Mouse (Mus musculus) small intestine, adult 2 months (tissue): ENCODE data around the gene Gm42878. TPM values are rescaled to one million over a fixed set of nuclear protein-coding genes. Genes with fewer than 3 reads are reported as not detected.

Experiments used
- H3K27ac ChIP-seq: fragments of 200-500 bp; 2 replicates; pipeline ENCODE4 v1.5.1; 2012; ENCODE audit warnings: low read depth, low read length, control low read depth, inconsistent platforms; ENCODE audit not compliant: insufficient read depth
- H3K27me3 ChIP-seq: fragments of 200-500 bp; 2 replicates; pipeline ENCODE4 v1.6.1; 2012; ENCODE audit warnings: mild to moderate bottlenecking, moderate library complexity, low read length, inconsistent platforms; ENCODE audit not compliant: control insufficient read depth, insufficient read depth
- H3K36me3 ChIP-seq: fragments of 200-500 bp; 2 replicates; pipeline ENCODE4 v1.6.1; 2012; ENCODE audit warnings: mild to moderate bottlenecking, low read length, control low read depth, inconsistent platforms; ENCODE audit not compliant: control insufficient read depth, insufficient read depth
- H3K4me1 ChIP-seq: fragments of 200-500 bp; 2 replicates; pipeline ENCODE4 v1.6.1; 2012; ENCODE audit warnings: low read length, inconsistent platforms, mixed read lengths; ENCODE audit not compliant: control insufficient read depth, insufficient read depth, insufficient read length
- H3K4me3 ChIP-seq: fragments of 200-500 bp; 2 replicates; pipeline ENCODE4 v1.5.1; 2012; ENCODE audit warnings: low read depth, mild to moderate bottlenecking, control low read depth, inconsistent platforms, low read length, moderate library complexity
- CTCF ChIP-seq: fragments of 200-500 bp; IDR thresholded peaks from 2 replicates; pipeline ENCODE4 v1.5.1; 2012; ENCODE audit warnings: low read depth, mild to moderate bottlenecking, control low read depth, inconsistent platforms, low read length, moderate library complexity, mixed read lengths; ENCODE audit not compliant: insufficient replicate concordance, insufficient read length; ENCODE audit errors: extremely low read depth
- POLR2A ChIP-seq: fragments of 200-500 bp; IDR thresholded peaks from 2 replicates; pipeline ENCODE4 v1.6.1; 2012; ENCODE audit warnings: low read depth, mild to moderate bottlenecking, control low read depth, inconsistent platforms, low read length, moderate library complexity
- WGBS: fragments of 180-500 bp; shearing (Covaris S2); methylation state at CpG from one replicate; pipeline ENCODE4 v1.1.7; 2018; 5-methylcytosine and 5-hydroxymethylcytosine counted together
- polyA plus RNA-seq: library from polyadenylated mRNA; depleted of rRNA; stranded (reverse); fragments of >200 nt; gene quantifications from 2 replicates; pipeline ENCODE4 v1.2.3, GENCODE M21; 2012; rRNA removed

The Gm42878 gene
- polyA plus RNA-seq, 1 experiment, result not detected

DNA sequence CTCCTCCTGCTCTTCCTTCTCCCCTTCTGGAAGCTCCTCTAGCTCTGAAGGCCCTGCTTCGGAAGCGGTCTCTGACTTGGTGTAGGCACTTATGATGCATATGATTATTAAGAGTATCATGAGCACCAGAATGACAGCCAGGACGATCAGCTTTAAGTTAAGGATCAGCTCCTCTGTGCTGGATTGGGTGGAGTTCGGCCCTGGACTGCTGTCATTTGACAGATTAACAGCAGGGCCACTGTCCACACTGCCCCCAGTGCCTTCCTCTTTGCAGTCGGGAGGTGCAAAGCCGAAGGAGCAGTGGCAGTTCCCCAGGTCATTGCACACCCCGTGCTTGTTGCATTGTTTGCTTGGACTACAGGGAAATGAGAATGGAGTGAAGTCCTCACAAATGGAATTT is 44.6 kb downstream of the Gm42878 start:
- H3K27me3 ChIP-seq, result no peaks in the 10 kb centered on the region
- no peaks in the 10 kb centered on the region for H3K36me3 ChIP-seq
- H3K4me1 ChIP-seq, result no peaks in the 10 kb centered on the region
- 48% methylated on average over 7 of the region's 7 CpGs for WGBS
- H3K4me3 ChIP-seq, result no peak overlapping the region
- no peak for TF ChIP-seq POLR2A
- no peak for TF ChIP-seq CTCF
- no peak overlapping the region for H3K27ac ChIP-seq

DNA sequence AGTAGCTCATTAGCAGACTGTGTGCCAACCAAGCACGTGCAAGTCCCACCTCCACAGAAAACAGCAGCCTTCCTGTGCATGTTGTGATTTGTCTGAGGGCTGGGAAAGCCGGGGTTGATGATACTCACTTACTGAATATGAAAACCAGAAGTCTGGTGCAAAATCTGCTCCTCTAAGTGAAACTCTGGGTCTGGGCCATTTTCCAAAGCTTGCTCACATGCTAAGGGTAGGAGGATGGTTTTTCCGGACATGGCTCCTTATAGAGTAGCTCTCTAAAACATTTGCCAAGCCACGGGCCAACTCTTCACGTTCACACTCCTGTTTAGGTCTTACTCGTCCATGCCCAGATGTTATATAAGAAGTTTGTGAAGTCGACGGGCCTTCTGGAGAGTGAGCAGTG is 52.0 kb downstream of the Gm42878 start:
- 68% methylated on average over 8 of the region's 8 CpGs for WGBS

DNA sequence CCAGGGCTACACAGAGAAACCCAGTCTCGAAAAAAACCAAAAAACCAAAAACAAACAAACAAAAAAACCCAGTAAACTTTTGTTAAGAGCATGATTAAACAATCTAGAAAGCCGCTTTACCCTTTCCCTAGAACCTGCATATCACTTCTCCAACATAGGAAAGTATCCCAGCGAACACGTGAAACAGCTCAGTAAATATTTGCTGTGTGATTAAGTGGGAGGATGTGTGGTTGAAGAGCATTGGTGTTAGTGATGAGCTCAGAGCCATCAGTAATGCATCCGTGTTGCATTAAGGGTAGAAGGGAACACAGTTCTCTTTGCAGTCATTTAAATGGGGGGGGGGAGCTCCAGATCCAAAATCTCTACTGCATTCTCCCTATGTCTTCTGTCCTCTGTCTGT is 60.5 kb downstream of the Gm42878 start:
- WGBS, result 47% methylated on average over 5 of the region's 5 CpGs
- Histone ChIP-seq H3K27me3 (no peaks in the 10 kb centered on the region), H3K4me1 (no peaks in the 10 kb centered on the region), H3K4me3 (no peak overlapping the region), H3K36me3 (no peaks in the 10 kb centered on the region), H3K27ac (no peak overlapping the region)
- TF ChIP-seq POLR2A (no peak), CTCF (no peak)

More for the DNA sequence above, 52.0 kb downstream of the Gm42878 start:
- no peak overlapping the region for H3K4me3 ChIP-seq
- H3K36me3 ChIP-seq, result no peaks in the 10 kb centered on the region
- H3K4me1 ChIP-seq, result no peaks in the 10 kb centered on the region
- H3K27ac ChIP-seq, result no peak overlapping the region
- H3K27me3 ChIP-seq, result no peaks in the 10 kb centered on the region
- TF ChIP-seq POLR2A (no peak), CTCF (no peak)

DNA sequence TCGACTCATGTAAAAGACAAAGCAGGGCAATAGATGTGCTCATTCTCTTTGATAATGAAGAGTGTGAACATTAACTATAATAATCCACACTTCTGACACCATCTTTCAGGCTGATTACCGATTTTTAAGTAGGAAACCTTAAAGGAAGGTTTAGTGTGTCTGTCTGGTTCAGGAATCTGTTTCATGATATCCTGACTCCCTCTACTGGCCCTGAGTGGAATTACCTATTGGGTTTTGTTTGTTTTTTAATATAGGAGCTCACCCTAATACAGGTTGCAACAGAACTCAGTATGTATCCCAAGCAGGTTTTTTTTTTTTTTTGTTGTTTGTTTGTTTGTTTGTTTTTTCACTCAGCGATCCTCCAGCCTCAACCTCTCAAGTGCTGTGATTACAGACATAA is 67.6 kb downstream of the Gm42878 start:
- Histone ChIP-seq H3K4me3 (no peak overlapping the region), H3K27me3 (no peaks in the 10 kb centered on the region), H3K36me3 (no peaks in the 10 kb centered on the region), H3K27ac (no peak overlapping the region), H3K4me1 (no peaks in the 10 kb centered on the region)
- no peak for TF ChIP-seq CTCF
- no peak for TF ChIP-seq POLR2A
- 23% methylated on average over 3 of the region's 3 CpGs for WGBS

DNA sequence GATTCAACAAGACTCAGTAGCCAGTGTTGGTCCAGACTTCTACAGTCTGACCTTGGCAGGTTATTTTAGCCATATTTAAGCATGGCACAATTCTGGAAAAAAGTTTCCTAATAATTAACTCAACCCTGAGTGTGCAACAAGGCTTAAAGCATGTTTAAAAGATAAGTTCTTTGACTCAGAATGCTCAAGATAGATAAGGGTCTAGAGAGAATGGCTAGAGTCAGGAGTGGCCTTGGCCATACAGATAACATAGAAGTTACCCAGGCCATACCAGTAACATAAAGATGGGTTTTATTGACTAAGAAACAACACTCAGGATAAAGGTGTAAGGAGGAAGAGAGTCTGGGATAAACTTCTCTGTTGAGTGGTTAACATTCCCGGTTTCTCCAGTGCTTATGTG is 69.2 kb downstream of the Gm42878 start:
- Histone ChIP-seq H3K27ac (no peak overlapping the region), H3K27me3 (no peaks in the 10 kb centered on the region)
- 49% methylated on average over 1 of the region's 1 CpGs for WGBS

DNA sequence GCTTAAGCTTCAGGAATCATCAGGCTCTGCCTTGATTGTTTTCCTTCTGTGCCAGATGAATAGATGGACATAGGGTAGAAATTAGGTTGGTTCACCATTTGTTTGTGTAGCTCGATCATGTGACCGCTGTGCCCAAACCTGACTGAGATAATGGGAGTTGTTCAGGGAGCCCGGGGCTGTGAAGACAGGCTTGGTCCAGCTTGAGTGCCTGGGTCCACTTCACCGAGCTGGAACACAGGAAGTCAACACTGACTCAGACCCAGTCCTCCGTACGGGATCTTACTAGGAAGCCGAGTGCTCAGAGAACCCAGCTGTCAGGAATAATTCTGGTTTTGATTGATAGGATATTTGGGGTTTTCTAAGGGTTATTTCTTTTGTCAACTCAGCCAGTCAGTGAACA is 70.7 kb downstream of the Gm42878 start:
- TF ChIP-seq CTCF, result no peak
- TF ChIP-seq POLR2A, result no peak
- Histone ChIP-seq H3K27ac (no peak overlapping the region), H3K4me1 (no peaks in the 10 kb centered on the region), H3K27me3 (no peaks in the 10 kb centered on the region), H3K4me3 (no peak overlapping the region), H3K36me3 (no peaks in the 10 kb centered on the region)
- 67% methylated on average over 7 of the region's 7 CpGs for WGBS

More for the DNA sequence above, 69.2 kb downstream of the Gm42878 start:
- Histone ChIP-seq H3K4me3 (no peak overlapping the region), H3K4me1 (no peaks in the 10 kb centered on the region), H3K36me3 (no peaks in the 10 kb centered on the region)
- TF ChIP-seq CTCF, result no peak
- TF ChIP-seq POLR2A, result no peak

DNA sequence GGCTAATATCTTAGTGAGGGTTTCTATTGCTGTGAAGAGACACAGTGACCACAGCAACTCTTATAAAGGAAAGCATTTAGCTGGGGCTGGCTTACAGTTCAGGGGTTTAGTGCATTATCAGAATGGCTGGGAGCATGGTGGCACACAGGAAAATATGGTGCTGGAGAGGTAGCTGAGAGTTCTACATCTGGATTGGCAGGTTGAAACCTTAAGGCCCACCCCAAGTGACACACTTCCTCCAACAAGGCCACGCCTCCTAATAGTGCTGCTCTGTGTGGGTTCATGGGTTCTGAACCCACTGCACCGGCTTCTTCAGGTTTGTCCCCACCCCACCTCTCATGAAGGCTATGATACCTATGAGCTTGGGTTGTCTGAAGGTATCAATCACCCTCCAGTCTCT is 72.9 kb downstream of the Gm42878 start:
- Histone ChIP-seq H3K4me3 (no peak overlapping the region), H3K27me3 (no peaks in the 10 kb centered on the region), H3K36me3 (no peaks in the 10 kb centered on the region), H3K4me1 (no peaks in the 10 kb centered on the region), H3K27ac (no peak overlapping the region)
- WGBS, result 96% methylated on average over 2 of the region's 2 CpGs
- TF ChIP-seq CTCF, result no peak
- no peak for TF ChIP-seq POLR2A

DNA sequence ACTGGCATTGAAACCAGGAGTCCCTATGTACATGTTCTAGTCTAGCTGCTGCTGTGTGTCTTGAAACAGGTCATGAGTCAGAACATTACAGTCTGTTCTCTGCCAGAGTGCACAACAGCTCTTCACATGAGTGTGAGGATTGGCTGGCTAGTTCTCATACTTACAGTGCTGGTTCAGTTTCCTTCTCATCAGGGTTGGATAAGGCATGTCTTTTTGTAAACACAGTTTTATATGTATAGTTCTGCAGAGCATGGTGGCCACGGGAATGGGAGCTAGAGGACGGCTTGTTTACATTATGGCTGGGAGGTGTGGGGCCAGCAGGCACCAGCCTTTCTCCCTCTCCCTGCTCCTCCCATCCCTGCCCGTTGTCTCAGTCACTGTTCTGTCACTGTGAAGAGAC is 75.7 kb downstream of the Gm42878 start:
- Histone ChIP-seq H3K4me3 (no peak overlapping the region), H3K27ac (no peak overlapping the region), H3K27me3 (no peaks in the 10 kb centered on the region), H3K4me1 (no peaks in the 10 kb centered on the region), H3K36me3 (no peaks in the 10 kb centered on the region)
- no peak for TF ChIP-seq POLR2A
- TF ChIP-seq CTCF, result no peak
- 22% methylated on average over 3 of the region's 3 CpGs for WGBS

Other genes starting within 250 kb of the Gm42878 start
- 39.1 and 108 TPM in 2 replicates for gene Trafd1, start 159.8 kb downstream of the Gm42878 start, polyA plus RNA-seq
- gene Naa25, start 147.5 kb downstream of the Gm42878 start, polyA plus RNA-seq, result 1.7 and 3.2 TPM in 2 replicates
- 0.70 and 7.2 TPM in 2 replicates for gene Tmem116, start 93.6 kb downstream of the Gm42878 start, polyA plus RNA-seq
- 24.5 and 35.6 TPM in 2 replicates for gene Erp29, start 93.0 kb downstream of the Gm42878 start, polyA plus RNA-seq
- not detected in 2 replicates for gene Adam1b, start 42.0 kb downstream of the Gm42878 start, polyA plus RNA-seq
- gene Adam1a, start within 50 bp of the Gm42878 start, polyA plus RNA-seq, result 1.9 and 3.7 TPM in 2 replicates
- gene Mapkapk5, start 423 bp upstream of the Gm42878 start, polyA plus RNA-seq, result 20.4 and 36.5 TPM in 2 replicates
- gene Aldh2, start 48.3 kb upstream of the Gm42878 start, polyA plus RNA-seq, result 308 and 324 TPM in 2 replicates
- gene Acad12, start 73.5 kb upstream of the Gm42878 start, polyA plus RNA-seq, result 4.4 and 6.7 TPM in 2 replicates
- gene Acad10, start 115.0 kb upstream of the Gm42878 start, polyA plus RNA-seq, result 3.4 and 4.1 TPM in 2 replicates
- gene Brap, start 115.1 kb upstream of the Gm42878 start, polyA plus RNA-seq, result 8.4 and 17.4 TPM in 2 replicates
- gene Atxn2, start 165.9 kb upstream of the Gm42878 start, polyA plus RNA-seq, result 68.5 and 108 TPM in 2 replicates